Mouse (Mus musculus) olfactory bulb, adult 2 months (tissue): Measurements from ENCODE around the gene Serping1.

Experiments used
- CTCF ChIP-seq: fragments of 200-500 bp; IDR thresholded peaks from 2 replicates; pipeline ENCODE4 v1.5.1; 2012; ENCODE audit warnings: low read depth, mild to moderate bottlenecking, low read length, moderate library complexity; ENCODE audit not compliant: insufficient read depth
- POLR2A ChIP-seq: fragments of 200-500 bp; IDR thresholded peaks from 2 replicates; pipeline ENCODE4 v1.6.1; 2012; ENCODE audit warnings: mild to moderate bottlenecking, low read depth, low read length, moderate library complexity; ENCODE audit not compliant: insufficient read depth

- TF ChIP-seq POLR2A = no peak
- TF ChIP-seq CTCF = no peak
Measured at GRCm38 (mm10) chr2:84744126-84744525, 31.1 kb downstream of the Serping1 start.
